Mouse (Mus musculus) skeletal muscle tissue, adult 2 months (tissue): ENCODE measurements around the gene Oat.

ENCODE experiments used
- DNase-seq: peaks from one replicate; pipeline ENCODE4 v3.0.0-alpha.2; 2012; ENCODE audit warnings: low read depth, low spot score

Oat gene

DNA sequence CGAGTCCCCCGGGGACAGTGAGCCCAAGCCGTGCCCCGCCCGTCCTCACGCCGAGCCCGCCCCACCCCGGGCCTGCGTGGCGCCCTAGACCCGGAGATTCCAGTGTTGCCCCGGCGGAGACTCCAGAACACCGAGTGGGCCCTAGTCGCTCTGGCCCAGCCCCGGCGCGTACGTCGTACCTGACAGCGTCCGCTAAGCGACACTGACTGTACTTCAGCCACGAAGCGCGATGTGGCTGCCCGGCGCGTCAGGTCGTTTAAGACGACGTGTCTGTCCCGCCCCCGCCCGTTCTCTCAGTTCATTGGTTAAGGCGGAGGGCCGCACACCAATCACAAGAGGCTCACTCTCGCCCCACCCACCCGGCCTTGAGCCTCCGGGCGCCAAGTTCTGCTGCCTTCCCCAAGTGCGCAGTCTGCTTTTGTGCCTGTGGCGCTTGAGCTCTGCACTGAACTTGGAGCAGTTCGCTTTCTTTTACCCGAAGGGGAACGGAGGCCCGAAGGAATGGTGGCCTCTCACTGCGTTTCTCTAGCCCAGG, at the start of gene Oat:
TSS of gene Oat (minus strand) at position 283 of the 535 bp plus-strand sequence.
- peak; percentile 97 for DNase-seq

DNA sequence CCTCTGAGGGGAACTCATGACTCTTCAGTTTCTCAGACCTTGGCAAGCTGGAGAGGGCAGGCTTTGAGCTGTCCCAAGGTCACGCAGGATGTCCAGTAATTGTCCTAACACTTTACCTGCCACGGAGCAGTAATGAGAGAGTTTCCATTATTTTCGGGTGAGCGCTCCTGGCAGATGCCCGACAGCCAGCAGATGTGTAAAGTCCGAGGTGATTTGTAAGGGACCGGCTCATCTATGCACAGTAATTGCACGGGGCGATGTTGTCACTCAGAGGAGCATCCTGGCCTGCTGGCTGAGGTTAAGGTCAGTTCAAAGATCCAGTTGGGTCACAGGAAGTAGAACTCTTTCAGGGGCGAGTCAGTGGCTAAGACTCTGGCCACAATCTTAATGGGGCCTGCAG, 48.0 kb upstream of the Oat start:
- DNase-seq, result no peak

GRCm38 (mm10) chr7:132619975-132620918, 44.0 kb upstream of the Oat start:
- no peak for DNase-seq

GRCm38 (mm10) chr7:132619549-132619948, 43.4 kb upstream of the Oat start:
- no peak for DNase-seq

GRCm38 (mm10) chr7:132617021-132617564, 40.9 kb upstream of the Oat start:
- DNase-seq, result no peak

DNA sequence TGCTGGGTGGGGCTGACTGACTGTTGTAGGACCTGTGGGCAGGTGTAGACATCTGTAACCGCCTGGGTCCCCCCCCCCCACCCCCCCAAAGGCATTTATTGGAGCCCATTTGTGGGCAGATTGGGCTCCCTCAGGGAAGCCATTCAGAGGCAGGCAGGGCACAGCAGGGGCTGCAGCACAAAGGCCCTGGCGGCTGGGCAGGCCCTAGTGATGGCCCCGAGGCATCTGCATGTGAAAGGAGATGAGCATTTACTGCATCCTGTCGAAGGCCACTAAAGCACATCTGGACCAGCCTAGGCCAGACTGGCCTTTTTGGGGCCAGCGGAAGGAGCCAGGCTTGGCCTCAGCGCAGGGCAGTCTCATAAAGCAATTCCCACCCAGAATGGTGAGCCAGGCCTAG, 40.2 kb upstream of the Oat start:
- DNase-seq, result no peak

- no peak for DNase-seq
Observed at GRCm38 (mm10) chr7:132615346-132615745, 39.1 kb upstream of the Oat start.

DNA sequence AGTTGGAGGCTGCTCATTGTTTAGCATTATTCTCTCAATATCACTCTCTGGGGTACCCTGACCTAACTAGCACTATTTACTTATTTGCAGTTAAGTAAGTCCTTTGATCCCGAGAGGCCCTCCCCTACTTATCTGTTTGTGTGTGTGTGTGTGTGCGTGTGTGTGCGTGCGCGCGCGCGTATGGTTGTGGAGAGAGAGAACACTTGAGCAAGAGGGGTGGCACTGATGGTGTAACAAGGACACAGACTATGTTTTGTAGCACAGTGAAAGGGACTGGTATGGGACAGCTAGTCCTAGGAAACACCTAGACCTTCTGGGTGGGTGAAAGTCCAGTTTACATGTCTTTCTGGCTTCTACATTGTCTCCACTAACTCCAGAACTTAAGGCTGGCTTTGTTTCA, 35.3 kb upstream of the Oat start:
- no peak for DNase-seq

- peak; percentile 68 for DNase-seq
Observed at GRCm38 (mm10) chr7:132610468-132611318, 34.5 kb upstream of the Oat start, which contains the start of gene Lhpp. TSS of gene Lhpp (plus strand) at chr7:132610638.

DNA sequence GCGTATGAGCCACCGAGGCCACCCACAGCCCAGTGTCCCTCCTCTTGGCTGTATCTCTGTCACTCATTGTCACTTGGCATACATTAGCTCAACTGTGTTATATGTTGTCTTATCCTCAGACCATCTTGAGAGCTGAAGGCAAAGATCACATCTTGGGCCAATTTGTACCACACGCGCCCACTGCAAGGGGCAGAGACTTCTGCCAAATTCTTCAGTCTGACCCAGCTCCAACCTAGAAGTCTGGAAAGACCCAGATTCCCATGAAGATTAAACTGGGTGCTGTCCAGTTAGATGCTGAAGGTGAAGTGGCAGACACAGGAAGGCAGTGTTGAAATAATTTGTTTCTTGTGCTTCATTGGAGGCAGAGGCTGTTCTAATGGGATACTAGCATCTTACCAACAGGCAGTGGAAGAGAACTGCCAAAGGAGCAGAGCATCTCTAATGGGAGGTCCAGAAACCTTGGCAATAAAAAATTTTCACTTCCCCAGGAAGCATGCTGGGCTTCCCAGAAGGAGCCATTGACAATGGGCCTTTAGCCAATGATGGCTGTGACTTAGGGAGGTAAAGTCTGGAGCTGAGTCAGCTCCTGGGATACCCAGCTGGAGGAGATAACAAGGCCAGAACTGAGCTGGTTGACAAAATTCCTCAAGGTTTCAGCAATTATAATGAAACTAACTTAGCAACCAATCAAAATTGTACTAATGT, 32.3 kb upstream of the Oat start:
- no peak for DNase-seq

DNA sequence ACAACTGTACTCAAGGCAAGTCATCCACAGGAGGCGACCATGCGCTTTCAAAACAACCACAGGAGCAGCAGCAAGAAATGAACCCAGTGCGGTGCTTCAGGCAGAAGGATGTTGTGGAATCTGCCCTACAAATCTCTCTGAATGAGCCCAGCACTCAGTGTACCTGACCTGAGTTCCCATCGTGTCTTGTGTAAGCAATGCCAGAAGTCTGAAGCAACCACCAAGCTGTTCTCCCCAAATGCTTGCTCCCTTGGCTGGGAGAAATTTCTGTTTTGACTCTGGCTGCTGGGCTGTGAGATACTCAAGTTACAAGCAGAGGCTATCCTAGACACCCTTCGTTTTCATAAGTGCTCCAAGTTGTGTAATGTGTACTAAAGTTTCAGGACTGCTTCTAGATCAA, 29.5 kb upstream of the Oat start:
- DNase-seq, result peak; percentile 89

- no peak for DNase-seq
Observed at GRCm38 (mm10) chr7:132604720-132605119, 28.5 kb upstream of the Oat start.

DNA sequence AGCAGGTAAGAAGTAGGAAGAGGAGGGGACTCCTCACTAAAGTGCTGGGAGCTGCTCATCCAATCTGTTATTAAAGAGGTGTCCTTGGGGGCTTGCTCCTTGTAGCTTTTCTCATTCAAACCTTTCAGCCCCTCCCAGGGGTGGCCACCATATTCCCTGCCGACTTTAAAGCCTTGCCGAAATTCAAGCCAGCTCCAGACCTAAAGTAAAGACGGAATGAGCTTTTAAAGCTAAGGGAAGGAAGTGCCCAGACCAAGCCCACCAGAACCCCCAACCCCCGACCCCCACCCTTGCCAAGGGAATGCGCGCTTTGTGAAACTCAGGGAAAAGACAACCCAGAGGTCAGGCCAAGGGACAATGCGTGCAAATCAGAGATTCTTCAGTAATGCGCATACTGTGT, 24.7 kb upstream of the Oat start:
- DNase-seq, result no peak

- DNase-seq, result no peak
Observed at GRCm38 (mm10) chr7:132600026-132600425, 23.8 kb upstream of the Oat start.

GRCm38 (mm10) chr7:132599071-132599975, 23.1 kb upstream of the Oat start, which contains the start of gene Nkx1-2:
TSS of gene Nkx1-2 (minus strand) at chr7:132599637.
- DNase-seq, result no peak

DNA sequence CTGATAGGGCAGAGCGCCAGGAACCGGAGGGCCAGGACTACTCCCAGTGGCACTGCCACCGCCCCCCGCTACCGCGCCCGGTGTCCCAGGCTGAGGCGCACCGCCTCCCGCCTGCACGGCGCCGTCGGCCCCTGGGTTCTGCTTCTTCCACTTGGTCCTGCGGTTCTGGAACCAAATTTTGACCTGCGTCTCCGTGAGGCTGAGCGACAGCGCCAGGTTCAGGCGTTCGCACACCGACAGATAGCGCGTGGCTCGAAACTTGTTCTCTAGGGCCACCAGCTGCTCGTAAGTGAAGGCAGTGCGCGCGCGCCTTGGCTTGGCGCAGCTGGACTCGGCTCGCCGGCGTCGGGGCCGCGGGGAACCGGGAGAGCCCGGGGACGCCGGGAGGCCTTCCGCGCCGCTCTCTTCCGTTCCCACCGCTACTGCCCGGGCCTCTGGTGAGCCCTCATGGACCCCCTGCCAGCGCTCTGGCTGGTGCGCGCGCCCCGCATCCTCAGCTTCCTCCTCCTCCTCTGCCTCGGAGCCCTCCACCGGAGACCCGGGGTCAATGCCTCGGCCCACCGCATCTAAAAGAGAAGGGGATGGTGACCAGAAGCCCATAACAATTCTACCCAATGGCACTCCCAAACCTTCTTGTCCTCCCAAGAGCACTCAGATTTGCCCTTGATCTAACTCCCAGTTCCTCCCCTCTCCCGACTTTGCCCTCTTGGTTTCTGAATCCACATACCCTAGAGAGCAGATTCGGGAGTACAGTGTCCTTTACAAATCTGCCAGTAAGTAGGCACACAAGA, 21.2 kb upstream of the Oat start:
- DNase-seq, result no peak

GRCm38 (mm10) chr7:132596557-132597250, 20.5 kb upstream of the Oat start:
- no peak for DNase-seq

DNA sequence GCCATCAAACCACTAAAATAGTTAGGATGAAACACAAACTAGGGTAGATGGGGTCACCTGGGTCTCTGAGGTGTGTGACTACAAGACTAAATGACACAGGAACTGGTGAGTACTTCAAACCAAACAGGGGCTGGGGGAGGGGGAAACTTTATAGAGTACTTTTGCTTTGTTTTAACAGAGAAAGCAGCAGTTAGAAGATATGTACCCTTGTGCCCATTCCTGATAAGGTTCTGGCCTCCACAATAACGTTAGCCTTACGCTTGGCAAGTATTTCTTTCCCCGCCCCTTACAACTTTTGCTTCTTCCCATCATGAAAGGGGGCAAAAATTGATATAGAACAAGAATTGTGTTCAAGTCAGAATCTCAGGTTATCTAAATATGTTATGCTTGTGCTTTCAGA, 19.6 kb upstream of the Oat start:
- DNase-seq, result no peak

GRCm38 (mm10) chr7:132594325-132594724, 18.1 kb upstream of the Oat start:
- no peak for DNase-seq
